Mouse (Mus musculus) A20 (cell line): ENCODE results near the gene Gm6020.
"Not testable (repeated sequence)": the region's sequence is repeated elsewhere in the genome, so short reads cannot be mapped to it uniquely, and the experiment has no call there.

Experiments used
- DNase-seq: peaks from one replicate; pipeline ENCODE4 v3.0.0-alpha.2; 2011; ENCODE audit warnings: low read depth, low spot score

Gene Gm6020

GRCm38 (mm10) chr19:61183590-61183989 is at the start of gene Gm6020:
Gm6020 (plus strand) TSS chr19:61183890.
- DNase-seq: not testable (repeated sequence)

DNA sequence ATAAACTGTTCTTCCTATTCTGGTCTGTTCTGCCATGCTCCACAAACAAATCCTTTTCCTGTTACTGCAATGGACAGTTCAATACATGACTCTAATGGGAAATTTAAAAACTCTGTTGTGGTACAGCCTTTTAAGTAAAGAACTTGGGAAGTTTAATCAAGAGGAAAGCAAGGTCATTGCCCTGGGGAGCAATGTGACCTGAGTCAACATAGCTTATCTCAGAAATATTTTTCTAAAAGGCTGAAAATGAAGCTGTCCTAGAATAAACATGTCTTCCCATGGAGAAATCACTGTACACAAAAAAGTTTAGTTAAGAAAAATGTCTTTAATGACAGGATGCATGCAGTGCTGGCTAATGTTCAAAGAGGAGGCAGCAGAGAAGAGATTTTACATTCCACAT is 45.0 kb upstream of the Gm6020 start:
- no peak for DNase-seq

GRCm38 (mm10) chr19:61140342-61141206 is 43.1 kb upstream of the Gm6020 start, which contains the start of gene Zfp950:
Zfp950 (minus strand) TSS chr19:61140840.
- peak; percentile 93 for DNase-seq

- DNase-seq: no peak
Observed at GRCm38 (mm10) chr19:61141299-61141698, 42.4 kb upstream of the Gm6020 start.

DNA sequence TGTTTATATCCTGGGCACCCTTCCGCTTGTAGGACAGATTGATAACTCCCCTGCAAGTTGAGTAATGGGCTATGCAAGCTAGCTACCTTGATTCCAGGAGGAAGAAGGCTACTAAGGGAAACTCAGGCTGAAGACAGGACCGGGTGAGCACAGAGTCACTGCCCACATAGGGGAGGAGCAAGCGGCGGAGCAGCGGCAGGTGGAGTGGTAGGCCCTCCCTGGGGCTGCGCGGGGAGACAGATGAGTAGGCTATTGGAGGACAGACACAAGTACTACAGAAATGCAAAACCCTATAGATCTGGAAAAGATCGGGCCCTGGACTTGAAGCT is 32.4 kb upstream of the Gm6020 start:
- DNase-seq: peak; percentile 76

DNA sequence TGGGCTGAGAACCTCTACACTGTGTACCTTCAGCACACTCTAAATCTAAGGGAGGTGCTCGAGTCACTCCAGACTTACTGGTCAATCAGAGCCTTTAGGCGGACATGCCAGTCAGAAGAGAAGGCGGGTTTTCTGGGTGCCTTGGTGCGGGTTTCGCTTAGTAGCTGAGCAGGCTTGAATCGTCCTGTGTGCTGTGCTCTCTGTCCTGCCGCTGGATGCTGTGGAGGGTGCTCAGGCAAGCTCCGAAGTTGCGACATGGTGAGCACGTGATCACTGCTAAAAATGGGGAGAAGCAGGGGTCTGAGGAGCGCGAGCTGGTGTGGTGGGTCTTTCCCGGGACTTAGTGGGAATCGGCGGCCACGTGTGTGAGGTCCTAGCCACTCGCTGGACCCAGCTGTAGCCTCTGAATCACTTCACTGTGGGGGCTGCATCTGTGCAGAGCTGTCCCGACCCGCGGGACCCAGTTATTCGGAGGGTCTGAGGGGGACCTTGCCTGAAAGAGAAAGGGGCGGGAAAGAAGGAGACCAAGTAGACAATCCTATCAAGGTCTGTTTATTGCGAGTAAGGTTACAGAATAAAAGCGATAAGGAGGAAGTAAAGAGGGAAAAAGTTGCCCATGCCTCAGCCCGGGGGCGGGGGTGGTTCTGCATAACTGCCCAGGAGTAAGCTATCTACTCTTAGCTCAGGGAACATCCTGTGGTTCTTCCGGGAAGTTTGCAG is 31.8 kb upstream of the Gm6020 start:
- peak; percentile 58 for DNase-seq

- no peak for DNase-seq
Observed at GRCm38 (mm10) chr19:61175756-61176324, 7.8 kb upstream of the Gm6020 start, which contains the start of gene Gm7102. Gm7102 (minus strand) TSS chr19:61176309.

DNA sequence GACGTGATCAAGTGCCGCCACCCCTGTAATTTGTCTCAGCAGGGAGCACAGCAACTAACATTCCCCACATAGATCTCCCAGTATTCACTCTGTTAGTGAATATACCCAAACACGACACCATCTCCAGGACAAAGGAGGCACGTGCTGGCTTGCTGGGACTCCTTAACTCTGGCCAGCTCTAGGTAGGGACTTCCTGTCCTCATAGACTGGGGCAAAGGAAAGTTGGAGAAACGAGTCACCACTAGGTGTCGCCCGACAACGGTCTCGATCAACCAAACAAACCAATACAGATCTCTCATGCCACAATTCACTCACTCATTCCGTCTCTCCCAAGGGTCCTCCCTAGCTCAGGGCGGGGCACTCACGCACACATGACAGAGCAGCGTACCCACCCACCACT is 15.6 kb downstream of the Gm6020 start:
- DNase-seq: peak; percentile 97

DNA sequence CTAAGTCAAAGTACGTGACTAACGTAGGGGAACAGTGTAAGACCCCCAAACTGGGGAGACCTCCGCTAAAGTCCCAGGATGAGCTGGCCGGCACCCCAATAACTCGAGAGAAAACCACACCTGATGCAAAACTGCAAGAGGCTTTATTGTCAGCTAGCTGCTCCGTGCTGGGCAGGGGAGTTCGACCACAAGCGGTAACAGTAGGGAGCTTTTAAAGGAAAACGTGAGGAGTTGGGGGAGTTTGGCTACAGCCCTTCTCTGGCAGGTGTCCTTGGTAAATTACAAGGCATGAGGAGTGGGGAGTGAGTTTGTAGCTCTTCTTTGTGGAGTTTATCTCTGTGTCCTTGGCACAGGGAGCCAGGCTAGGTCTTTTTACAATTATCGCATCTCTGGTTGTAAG is 16.1 kb downstream of the Gm6020 start:
- peak; percentile 70 for DNase-seq

DNA sequence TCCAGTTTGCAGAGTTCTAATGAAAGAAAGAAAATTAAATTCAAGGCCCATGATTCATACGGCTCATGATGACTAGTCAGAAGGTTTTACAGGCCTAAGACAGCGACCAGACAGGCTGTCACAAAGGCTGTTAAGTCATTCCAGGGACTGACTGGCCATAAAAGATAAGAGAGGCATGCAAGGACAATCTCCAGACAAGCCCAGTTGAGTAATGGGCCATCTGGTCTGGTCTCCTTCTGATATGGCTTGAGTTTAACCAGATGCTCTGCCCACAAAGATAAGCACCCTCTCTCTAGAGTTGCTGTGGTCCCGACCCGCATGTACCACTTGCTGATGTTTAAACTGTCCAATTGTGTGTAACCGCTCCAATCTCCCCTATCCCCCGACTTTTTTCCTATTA is 23.8 kb downstream of the Gm6020 start:
- not testable (repeated sequence) for DNase-seq

DNA sequence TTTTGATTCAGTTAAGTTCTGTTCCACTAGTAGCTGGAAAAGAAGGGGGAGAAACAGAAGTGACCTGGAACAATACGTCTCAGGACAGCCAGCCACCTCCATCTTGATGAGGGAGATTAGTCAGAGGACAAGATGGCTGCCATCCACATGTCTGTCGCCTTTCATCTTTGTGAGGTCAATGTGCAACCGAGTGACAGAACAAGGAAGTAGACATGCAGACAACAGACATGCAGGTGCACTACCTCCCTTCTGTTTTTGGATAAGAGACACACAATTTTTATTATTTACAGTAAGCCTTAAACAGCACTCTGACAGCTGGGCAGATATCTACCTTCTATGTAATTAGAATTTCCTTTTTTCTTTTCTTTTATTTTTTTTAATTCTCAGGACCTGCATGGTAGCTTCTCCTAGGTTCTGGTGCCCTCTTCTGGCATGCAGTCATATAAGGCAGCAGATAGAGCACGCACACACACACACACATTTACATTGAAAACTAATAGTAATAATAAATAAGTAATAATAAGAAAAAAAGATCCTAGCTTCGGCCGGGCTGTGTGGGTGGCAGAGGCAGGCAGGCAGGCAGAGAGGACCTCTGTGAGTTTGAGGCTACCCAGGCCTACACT is 40.1 kb downstream of the Gm6020 start:
- peak; percentile 68 for DNase-seq

- DNase-seq: no peak
Observed at GRCm38 (mm10) chr19:61224678-61225525, 41.2 kb downstream of the Gm6020 start.

DNA sequence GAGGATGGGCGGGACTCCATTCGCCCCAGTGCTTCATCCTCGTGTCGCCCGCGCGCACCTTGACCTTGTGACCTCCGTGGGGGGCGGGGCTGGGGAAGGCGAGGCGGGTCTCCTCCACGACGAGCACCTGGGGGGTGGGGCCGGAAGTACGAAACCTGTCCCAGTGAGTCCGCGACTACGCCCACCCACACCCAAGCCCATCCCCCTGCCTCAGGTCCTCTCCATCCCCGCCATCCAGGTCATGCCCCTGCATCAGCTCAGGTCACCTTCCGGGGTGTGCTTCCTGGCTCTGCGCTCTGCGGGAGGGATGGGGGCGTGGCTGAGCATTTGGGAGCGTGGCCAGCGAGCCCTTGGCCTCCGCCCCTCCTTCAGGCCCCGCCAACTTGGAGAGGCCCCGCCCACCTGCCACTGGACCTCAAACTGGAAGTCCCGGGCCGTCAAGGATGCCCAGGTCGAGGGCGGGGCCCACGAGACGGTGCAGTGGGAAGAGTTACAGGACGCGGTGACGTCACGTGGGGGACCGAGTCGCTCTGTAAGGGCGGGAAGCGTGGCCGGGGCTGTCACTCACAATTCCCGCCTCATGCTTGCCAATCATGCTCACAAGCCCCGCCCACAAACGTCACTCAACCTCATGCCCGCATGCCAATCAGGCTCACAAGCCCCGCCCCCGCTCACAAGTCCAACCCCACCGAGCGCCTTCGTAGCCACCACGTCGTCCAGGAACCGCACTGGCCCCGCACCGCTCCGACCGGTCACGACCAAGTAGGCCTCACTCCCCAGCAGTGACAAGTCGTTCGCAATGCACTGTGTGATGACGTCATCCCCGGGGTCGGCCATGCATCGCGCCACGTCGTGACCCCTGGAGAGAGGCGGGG is 42.1 kb downstream of the Gm6020 start:
- no peak for DNase-seq

DNA sequence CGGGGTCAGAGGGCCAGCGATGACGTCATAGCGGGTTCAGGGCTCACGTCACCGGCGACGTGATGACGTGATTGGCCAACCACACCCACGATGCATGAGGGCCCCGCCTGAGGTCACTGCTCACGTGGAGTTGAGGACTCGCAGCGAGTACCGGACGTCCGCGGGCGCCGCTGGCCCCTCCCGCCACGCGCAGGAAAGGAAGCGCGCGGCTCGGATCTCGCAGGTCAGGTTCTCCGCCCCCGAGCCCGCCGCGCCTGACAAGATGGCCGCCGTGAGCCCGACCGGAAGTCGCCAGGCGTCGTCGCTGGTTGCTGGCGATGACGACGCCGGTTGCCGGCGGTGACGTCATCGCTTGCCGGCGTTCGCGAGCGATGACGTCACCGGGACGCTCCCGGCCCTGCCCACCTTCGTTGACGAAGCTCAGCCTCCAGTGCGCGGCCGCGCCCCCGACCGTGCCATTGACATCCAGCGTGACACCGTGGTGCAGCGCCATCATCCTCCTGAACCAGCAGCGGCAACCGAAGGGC is 42.8 kb downstream of the Gm6020 start:
- no peak for DNase-seq

- peak; percentile 97 for DNase-seq
Observed at GRCm38 (mm10) chr19:61226928-61227854, 43.5 kb downstream of the Gm6020 start.

DNA sequence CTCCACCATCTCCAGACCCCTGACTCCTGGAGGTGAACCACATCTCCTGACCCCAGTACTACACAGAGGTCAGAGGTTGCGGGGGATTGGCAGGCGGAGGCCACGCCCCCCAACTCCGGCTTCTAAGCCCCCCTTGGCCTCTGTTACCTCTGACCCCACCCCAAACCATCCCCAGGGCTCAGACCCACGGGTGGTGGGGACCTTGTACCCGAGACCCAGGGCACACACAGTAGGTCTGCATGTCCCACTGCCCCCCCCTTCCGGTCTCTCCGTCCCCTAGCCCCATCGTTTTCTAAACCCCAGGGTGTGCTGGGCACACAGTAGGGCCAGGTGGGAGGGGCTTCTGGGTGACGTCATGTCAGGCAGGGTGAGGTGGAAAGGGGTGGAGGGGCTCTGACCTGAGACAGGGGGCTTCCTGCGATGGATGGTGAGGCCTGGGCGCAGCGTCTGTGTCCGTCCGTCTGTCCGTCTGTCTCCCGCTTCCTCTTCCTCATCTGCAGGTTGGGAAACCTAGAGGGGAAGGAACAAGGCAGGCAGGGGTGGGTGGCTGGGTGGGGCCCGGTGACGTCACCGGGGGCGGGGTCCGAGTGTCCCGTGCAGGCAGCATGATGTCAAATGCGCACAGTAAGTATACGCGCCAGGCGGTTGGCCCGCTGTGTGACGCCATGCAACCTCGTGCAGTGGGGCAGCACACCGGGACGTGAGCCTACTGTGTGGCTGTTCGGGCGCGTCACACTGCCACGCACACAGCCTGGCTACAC is 44.4 kb downstream of the Gm6020 start, which contains the start of gene Csf2ra:
TSS of gene Csf2ra (minus strand) at position 489 of the 761 bp plus-strand sequence.
- DNase-seq: peak; percentile 84
